ENCODE assay signal across 8 mouse cellular contexts in the genomic region with DNA sequence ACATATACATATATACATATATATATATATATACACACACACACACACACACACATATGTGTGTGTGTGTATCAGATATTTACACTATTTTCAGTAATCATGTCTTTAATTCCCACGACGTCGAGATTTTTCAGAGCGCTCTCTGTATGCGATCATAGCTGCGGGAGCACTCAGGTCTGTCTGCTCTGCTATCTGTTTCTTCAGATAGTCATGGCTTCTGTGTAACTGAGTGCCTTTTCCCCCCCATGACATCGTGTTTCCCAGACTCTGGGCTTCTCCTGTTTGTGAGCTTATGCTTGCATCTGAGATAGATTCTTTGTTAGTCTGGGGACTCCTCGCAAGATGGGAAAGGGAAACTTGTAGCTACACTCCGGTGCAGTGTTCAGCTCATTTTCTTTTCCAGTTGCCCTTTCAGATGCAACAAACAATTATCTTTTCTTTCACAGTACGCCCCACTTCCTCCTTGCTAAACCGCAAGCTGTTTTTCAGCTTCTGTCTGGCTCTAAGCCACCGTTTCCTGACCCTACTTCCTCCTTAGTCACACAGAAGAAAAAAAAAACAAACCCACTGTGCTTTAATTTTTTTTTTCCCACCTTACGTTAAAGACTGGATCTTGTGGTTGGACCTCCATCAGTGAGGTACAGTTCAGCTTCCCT. TPM values are rescaled to one million over a fixed set of nuclear protein-coding genes. Genes with fewer than 3 reads are reported as not detected.
A peak's percentile ranks its signal among the peaks of the same experiment; 100 is the strongest.
DNase-seq lines count a peak whose midpoint lies in the region; ATAC-seq and TF ChIP-seq lines count a peak whose summit lies in the region.

No protein-coding gene starts in this region.

- peak; percentile 77 for TF ChIP-seq EP300 in lung, postnatal 0 days (IDR thresholded peaks at IDR 0.05)

- intact Hi-C loops in left cerebral cortex, adult 2 months (cut with DNase I) = no loop called here

- no peak for TF ChIP-seq CTCF in intestine, postnatal 0 days (IDR thresholded peaks at IDR 0.05; ENCODE audit: low read depth)
- TF ChIP-seq CTCF in lung, postnatal 0 days (IDR thresholded peaks at IDR 0.05) = no peak
- no peak for TF ChIP-seq CTCF in left cerebral cortex, adult 2 months (IDR thresholded peaks at IDR 0.05)

- peak; percentile 35 to 42 for DNase-seq in cerebellum, postnatal 10 days
- no peak for DNase-seq in cerebellum, adult 9-10 months
- DNase-seq in embryonic facial prominence, embryonic 14.5 days (ENCODE audit: low spot score) = peak; percentile 79
- DNase-seq in lung, postnatal 0 days (ENCODE audit: low spot score) = peak; percentile 88
- DNase-seq in telencephalon, adult 2 months (ENCODE audit: low read depth, low spot score) = peak; percentile 32
- DNase-seq in cerebellum, postnatal 14 days = no peak
- no peak for DNase-seq in left cerebral cortex, adult 2 months (ENCODE audit: extremely low spot score in 1 of 2, low spot score in 2 of 2)

- 50% methylated on average over 13 of the region's 13 CpGs for WGBS in embryonic facial prominence, embryonic 14.5 days
- 44% methylated on average over 13 of the region's 13 CpGs for WGBS in intestine, postnatal 0 days
- 37% methylated on average over 13 of the region's 13 CpGs for WGBS in lung, postnatal 0 days

- H3K4me3 ChIP-seq in embryonic facial prominence, embryonic 14.5 days (ENCODE audit: low read depth, low read length) = no peak overlapping the region
- no peak overlapping the region for H3K4me3 ChIP-seq in intestine, postnatal 0 days (ENCODE audit: low read depth, low read length)
- H3K4me3 ChIP-seq in lung, postnatal 0 days (ENCODE audit: low read depth, low read length) = no peak overlapping the region
- H3K4me3 ChIP-seq in left cerebral cortex, adult 2 months = no peak overlapping the region

- H3K4me1 ChIP-seq in embryonic facial prominence, embryonic 14.5 days (ENCODE audit: control insufficient read depth, insufficient read depth, low read length) = no peaks in the 10 kb centered on the region
- H3K4me1 ChIP-seq in intestine, postnatal 0 days (replicated peaks; ENCODE audit: control insufficient read depth, insufficient read depth, low read length) = 0 out of 2 replicates have a peak, but pooled peaks cover 4% of the 10 kb centered on the region
- H3K4me1 ChIP-seq in lung, postnatal 0 days (ENCODE audit: insufficient read depth, low read depth, low read length) = no peaks in the 10 kb centered on the region; the same call in 1 of the 2 replicates

- no peaks in the 10 kb centered on the region for H3K36me3 ChIP-seq in embryonic facial prominence, embryonic 14.5 days (ENCODE audit: control insufficient read depth, insufficient read depth, low read length)
- peaks cover 22% of the 10 kb centered on the region; the same call in 1 of the 2 replicates for H3K36me3 ChIP-seq in intestine, postnatal 0 days (ENCODE audit: control insufficient read depth, insufficient read depth)
- H3K36me3 ChIP-seq in lung, postnatal 0 days (ENCODE audit: insufficient read depth, low read length) = no peaks in the 10 kb centered on the region

- H3K27ac ChIP-seq in embryonic facial prominence, embryonic 14.5 days (replicated peaks; ENCODE audit: low read depth, low read length) = no peak overlapping the region
- peak overlapping the region; percentile 55 for H3K27ac ChIP-seq in intestine, postnatal 0 days (ENCODE audit: low read depth, low read length)
- peak overlapping the region; percentile 40; the same call in 1 of the 2 replicates for H3K27ac ChIP-seq in lung, postnatal 0 days (ENCODE audit: low read length)
- no peak overlapping the region; the same call in 1 of the 2 replicates for H3K27ac ChIP-seq in left cerebral cortex, adult 2 months

- no peaks in the 10 kb centered on the region for H3K9me3 ChIP-seq in embryonic facial prominence, embryonic 14.5 days (ENCODE audit: control insufficient read depth, low read length)
- H3K9me3 ChIP-seq in intestine, postnatal 0 days (ENCODE audit: control insufficient read depth) = no peaks in the 10 kb centered on the region
- no peaks in the 10 kb centered on the region for H3K9me3 ChIP-seq in lung, postnatal 0 days (ENCODE audit: low read length)

- H3K4me2 ChIP-seq in embryonic facial prominence, embryonic 14.5 days (ENCODE audit: low read depth, low read length) = no peak overlapping the region
- H3K4me2 ChIP-seq in intestine, postnatal 0 days (replicated peaks; ENCODE audit: low read depth) = no peak overlapping the region
- no peak overlapping the region for H3K4me2 ChIP-seq in lung, postnatal 0 days (replicated peaks; ENCODE audit: low read depth, low read length)

- no peak overlapping the region for H3K9ac ChIP-seq in embryonic facial prominence, embryonic 14.5 days (ENCODE audit: low read depth, low read length)
- H3K9ac ChIP-seq in intestine, postnatal 0 days (ENCODE audit: low read depth, low read length) = no peak overlapping the region
- no peak overlapping the region for H3K9ac ChIP-seq in lung, postnatal 0 days (replicated peaks; ENCODE audit: low read depth)

- ATAC-seq in embryonic facial prominence, embryonic 14.5 days (ENCODE audit: low read depth) = no peak
- ATAC-seq in intestine, postnatal 0 days = no peak
- peak; percentile 37 for ATAC-seq in lung, postnatal 0 days

- no peaks in the 10 kb centered on the region for H3K27me3 ChIP-seq in embryonic facial prominence, embryonic 14.5 days (replicated peaks; ENCODE audit: control insufficient read depth, insufficient read depth, low read length)
- H3K27me3 ChIP-seq in intestine, postnatal 0 days (replicated peaks; ENCODE audit: control insufficient read depth, insufficient read depth, low read length) = no peaks in the 10 kb centered on the region
- no peaks in the 10 kb centered on the region for H3K27me3 ChIP-seq in lung, postnatal 0 days (replicated peaks; ENCODE audit: insufficient read depth, low read length)

RNA-seq across cellular contexts. Expression of a gene that starts 10.5 kb away (rescaled TPM):
- polyA plus RNA-seq in embryonic facial prominence, embryonic 14.5 days (2014; fragmentation: Nextera tagmentation; extraction: Ambion mirVana) = 1.8 and 2.1 TPM in 2 replicates
- polyA plus RNA-seq in intestine, postnatal 0 days (2015; fragmentation: Nextera tagmentation; extraction: Ambion mirVana) = 15.6 and 15.8 TPM in 2 replicates
- 12.7 and 15.9 TPM in 2 replicates for polyA plus RNA-seq in lung, postnatal 0 days (2015; fragmentation: Nextera tagmentation; extraction: Ambion mirVana)
- under 1 TPM; 0.40 to 0.50 TPM for total RNA-seq in left cerebral cortex, adult 2 months (2021)

RNA-seq across cellular contexts. Expression of a gene that starts 19.4 kb away (rescaled TPM):
- 71.2 and 74.1 TPM in 2 replicates for polyA plus RNA-seq in embryonic facial prominence, embryonic 14.5 days (2014; fragmentation: Nextera tagmentation; extraction: Ambion mirVana)
- polyA plus RNA-seq in intestine, postnatal 0 days (2015; fragmentation: Nextera tagmentation; extraction: Ambion mirVana) = 21.8 and 22.8 TPM in 2 replicates
- polyA plus RNA-seq in lung, postnatal 0 days (2015; fragmentation: Nextera tagmentation; extraction: Ambion mirVana) = 29.1 and 33.6 TPM in 2 replicates
- 10 to 100 TPM; 48.6 to 50.7 TPM for total RNA-seq in left cerebral cortex, adult 2 months (2021)

RNA-seq across cellular contexts. Expression of a gene that starts 43.6 kb away (rescaled TPM):
- 12.7 and 13.7 TPM in 2 replicates for polyA plus RNA-seq in embryonic facial prominence, embryonic 14.5 days (2014; fragmentation: Nextera tagmentation; extraction: Ambion mirVana)
- 3.6 and 3.7 TPM in 2 replicates for polyA plus RNA-seq in intestine, postnatal 0 days (2015; fragmentation: Nextera tagmentation; extraction: Ambion mirVana)
- 14.9 and 15.3 TPM in 2 replicates for polyA plus RNA-seq in lung, postnatal 0 days (2015; fragmentation: Nextera tagmentation; extraction: Ambion mirVana)
- 10 to 100 TPM; 16.1 to 23.5 TPM for total RNA-seq in left cerebral cortex, adult 2 months (2021)

Comparison
In these comparisons a context has a peak if more than half of its experiments do, and no peak if none do; other contexts are left out.
1. DNase-seq: peak in cerebellum, postnatal 10 days (2 of 2), embryonic facial prominence, embryonic 14.5 days (single experiment), lung, postnatal 0 days (single experiment) and telencephalon, adult 2 months (single experiment); none in cerebellum, adult 9-10 months (single experiment), cerebellum, postnatal 14 days (0 of 2) and left cerebral cortex, adult 2 months (0 of 2).
2. H3K27ac ChIP-seq: peak in intestine, postnatal 0 days (single experiment) and lung, postnatal 0 days (single experiment); none in embryonic facial prominence, embryonic 14.5 days (single experiment) and left cerebral cortex, adult 2 months (single experiment).